Mouse (Mus musculus) forebrain, embryonic 11.5 days (tissue): ENCODE measurements at regions not wholly inside any gene's neighbourhood (a gene's known extent, or its start where the extent isn't known, plus 50 kb on each side); places are given as distances from the start of the nearest gene placed in this dataset.
A peak's percentile ranks its signal among the peaks of the same experiment; 100 is the strongest.

Experiments
- ATAC-seq: fragments of 200-750 bp; cut with Nextera tagmentation; replicated peaks from 2 replicates; pipeline ENCODE4 v1.8.0; 2017; ENCODE audit warnings: moderate TSS enrichment; ENCODE audit not compliant: low FRiP score
- DNase-seq: peaks from one replicate; pipeline ENCODE4 v3.0.0-alpha.2; 2017; ENCODE audit warnings: low spot score
- H3K27ac ChIP-seq: fragments of 300-500 bp; sonication (generic); 2 replicates; pipeline ENCODE4 v1.5.1; 2014; ENCODE audit warnings: low read depth, low read length
- H3K27me3 ChIP-seq: fragments of 300-500 bp; sonication (generic); 2 replicates; pipeline ENCODE4 v1.6.1; 2014; ENCODE audit warnings: mild to moderate bottlenecking, low read length, mixed read lengths; ENCODE audit not compliant: control insufficient read depth, insufficient read depth
- H3K36me3 ChIP-seq: fragments of 300-500 bp; sonication (generic); 2 replicates; pipeline ENCODE4 v1.6.1; 2014; ENCODE audit warnings: mild to moderate bottlenecking, low read length, moderate library complexity, mixed read lengths; ENCODE audit not compliant: control insufficient read depth, insufficient read depth
- H3K4me1 ChIP-seq: fragments of 300-500 bp; sonication (generic); replicated peaks from 2 replicates; pipeline ENCODE4 v1.6.1; 2014; ENCODE audit warnings: low read length, mixed read lengths; ENCODE audit not compliant: control insufficient read depth, insufficient read depth
- H3K4me2 ChIP-seq: fragments of 300-500 bp; sonication (generic); 2 replicates; pipeline ENCODE4 v1.6.1; 2014; ENCODE audit warnings: low read depth, mild to moderate bottlenecking, low read length, moderate library complexity, mixed read lengths; ENCODE audit not compliant: severe bottlenecking
- H3K4me3 ChIP-seq: fragments of 300-500 bp; sonication (generic); 2 replicates; pipeline ENCODE4 v1.5.1; 2014; ENCODE audit warnings: low read depth, low read length
- H3K9ac ChIP-seq: fragments of 300-500 bp; sonication (generic); 2 replicates; pipeline ENCODE4 v1.6.1; 2014; ENCODE audit warnings: low read length
- H3K9me3 ChIP-seq: fragments of 300-500 bp; sonication (generic); 2 replicates; pipeline ENCODE4 v1.6.1; 2016; ENCODE audit warnings: low read length, mixed read lengths; ENCODE audit not compliant: control insufficient read depth
- WGBS: fragments of 180-500 bp; shearing (Covaris S2); extraction: QIAGEN DNeasy Blood & Tissue Kit; methylation state at CpG from one replicate; pipeline ENCODE4 v1.1.7; 2014; 5-methylcytosine and 5-hydroxymethylcytosine counted together

- Histone ChIP-seq H3K4me3 (no peak overlapping the region), H3K9ac (no peak overlapping the region), H3K4me2 (no peak overlapping the region), H3K27ac (no peak overlapping the region), H3K4me1 (no peaks in the 10 kb centered on the region), H3K9me3 (no peaks in the 10 kb centered on the region), H3K36me3 (no peaks in the 10 kb centered on the region), H3K27me3 (no peaks in the 10 kb centered on the region)
- ATAC-seq = peak; percentile 64
- WGBS = 11% methylated on average over 2 of the region's 2 CpGs
- DNase-seq = peak; percentile 61
Measured at GRCm38 (mm10) chr9:112447515-112447914, 211.8 kb upstream of the Arpp21 start.

- ATAC-seq (0 out of 2 replicates have a peak, but pooled peaks have one; percentile 34), DNase-seq (no peak)
- Histone ChIP-seq H3K4me3 (no peak overlapping the region), H3K9ac (no peak overlapping the region), H3K36me3 (no peaks in the 10 kb centered on the region), H3K9me3 (no peaks in the 10 kb centered on the region), H3K27me3 (no peaks in the 10 kb centered on the region), H3K4me1 (no peaks in the 10 kb centered on the region), H3K4me2 (no peak overlapping the region), H3K27ac (no peak overlapping the region)
- WGBS = 49% methylated on average over 3 of the region's 3 CpGs
Measured at GRCm38 (mm10) chr9:112446981-112447380, 211.2 kb upstream of the Arpp21 start.

- H3K36me3 ChIP-seq = no peaks in the 10 kb centered on the region
- H3K27ac ChIP-seq = no peak overlapping the region
- H3K4me2 ChIP-seq = no peak overlapping the region
- no peaks in the 10 kb centered on the region for H3K9me3 ChIP-seq
- ATAC-seq = no peak
- no peaks in the 10 kb centered on the region for H3K4me1 ChIP-seq
- no peaks in the 10 kb centered on the region for H3K27me3 ChIP-seq
- no peak overlapping the region for H3K9ac ChIP-seq
- no peak for DNase-seq
- no peak overlapping the region for H3K4me3 ChIP-seq
Measured at GRCm38 (mm10) chr9:112446027-112446352, 210.3 kb upstream of the Arpp21 start.

GRCm38 (mm10) chr9:112445230-112446026, 209.7 kb upstream of the Arpp21 start:
- Histone ChIP-seq H3K4me1 (no peaks in the 10 kb centered on the region), H3K27ac (no peak overlapping the region), H3K27me3 (no peaks in the 10 kb centered on the region), H3K4me3 (no peak overlapping the region), H3K9me3 (no peaks in the 10 kb centered on the region), H3K36me3 (no peaks in the 10 kb centered on the region), H3K4me2 (no peak overlapping the region), H3K9ac (no peak overlapping the region)
- DNase-seq = no peak
- ATAC-seq = peak; percentile 39
- 91% methylated on average over 4 of the region's 4 CpGs for WGBS

- H3K27ac ChIP-seq = no peak overlapping the region
- WGBS = 91% methylated on average over 2 of the region's 2 CpGs
- no peak for DNase-seq
Measured at GRCm38 (mm10) chr9:112444220-112444619, 208.5 kb upstream of the Arpp21 start.

GRCm38 (mm10) chr9:112436094-112436493, 200.4 kb upstream of the Arpp21 start:
- H3K4me1 ChIP-seq = no peaks in the 10 kb centered on the region
- no peak overlapping the region for H3K9ac ChIP-seq
- no peak overlapping the region for H3K4me2 ChIP-seq
- H3K9me3 ChIP-seq = no peaks in the 10 kb centered on the region
- DNase-seq (no peak), ATAC-seq (no peak)
- no peak overlapping the region for H3K4me3 ChIP-seq
- WGBS = 91% methylated on average over 2 of the region's 2 CpGs
- H3K27ac ChIP-seq = no peak overlapping the region
- no peaks in the 10 kb centered on the region for H3K36me3 ChIP-seq
- H3K27me3 ChIP-seq = no peaks in the 10 kb centered on the region

More at GRCm38 (mm10) chr9:112444220-112444619, 208.5 kb upstream of the Arpp21 start:
- no peak for ATAC-seq
- Histone ChIP-seq H3K4me2 (no peak overlapping the region), H3K4me3 (no peak overlapping the region), H3K9me3 (no peaks in the 10 kb centered on the region), H3K27me3 (no peaks in the 10 kb centered on the region), H3K4me1 (no peaks in the 10 kb centered on the region), H3K9ac (no peak overlapping the region), H3K36me3 (no peaks in the 10 kb centered on the region)

GRCm38 (mm10) chr9:112431920-112432437, 196.2 kb upstream of the Arpp21 start:
- Histone ChIP-seq H3K9me3 (no peaks in the 10 kb centered on the region), H3K4me3 (no peak overlapping the region), H3K27me3 (no peaks in the 10 kb centered on the region), H3K4me2 (no peak overlapping the region), H3K36me3 (no peaks in the 10 kb centered on the region), H3K9ac (no peak overlapping the region), H3K27ac (no peak overlapping the region), H3K4me1 (no peaks in the 10 kb centered on the region)
- ATAC-seq (no peak), DNase-seq (no peak)
- 88% methylated on average over 4 of the region's 4 CpGs for WGBS

- WGBS = 74% methylated on average over 3 of the region's 3 CpGs
- Histone ChIP-seq H3K4me1 (no peaks in the 10 kb centered on the region), H3K9ac (no peak overlapping the region), H3K4me3 (no peak overlapping the region), H3K4me2 (no peak overlapping the region), H3K27ac (no peak overlapping the region), H3K9me3 (no peaks in the 10 kb centered on the region), H3K27me3 (no peaks in the 10 kb centered on the region), H3K36me3 (no peaks in the 10 kb centered on the region)
- ATAC-seq (no peak), DNase-seq (no peak)
Measured at GRCm38 (mm10) chr9:112429196-112429595, 193.5 kb upstream of the Arpp21 start.

- no peaks in the 10 kb centered on the region for H3K27me3 ChIP-seq
- H3K9ac ChIP-seq = no peak overlapping the region
- no peak overlapping the region for H3K4me3 ChIP-seq
- DNase-seq (no peak), ATAC-seq (no peak)
- no peaks in the 10 kb centered on the region for H3K36me3 ChIP-seq
- H3K9me3 ChIP-seq = no peaks in the 10 kb centered on the region
- H3K4me1 ChIP-seq = no peaks in the 10 kb centered on the region
- no peak overlapping the region for H3K27ac ChIP-seq
- H3K4me2 ChIP-seq = no peak overlapping the region
Measured at GRCm38 (mm10) chr9:112405772-112406315, 170.1 kb upstream of the Arpp21 start.
